Mouse (Mus musculus) neural tube, embryonic 12.5 days (tissue): Measurements from ENCODE around the gene Gimap7. TPM values are rescaled to one million over a fixed set of nuclear protein-coding genes. Genes with fewer than 3 reads are reported as not detected.

ENCODE experiments used
- ATAC-seq: fragments of 200-750 bp; cut with Nextera tagmentation; 2 replicates; pipeline ENCODE4 v1.8.0; 2017; ENCODE audit warnings: low read depth, mild to moderate bottlenecking, moderate TSS enrichment, moderate library complexity; ENCODE audit not compliant: low FRiP score
- H3K27ac ChIP-seq: fragments of 300-500 bp; sonication (generic); 2 replicates; pipeline ENCODE4 v1.5.1; 2016
- H3K27me3 ChIP-seq: fragments of 300-500 bp; sonication (generic); replicated peaks from 2 replicates; pipeline ENCODE4 v1.6.1; 2016; ENCODE audit warnings: mild to moderate bottlenecking
- H3K36me3 ChIP-seq: fragments of 300-500 bp; sonication (generic); 2 replicates; pipeline ENCODE4 v1.6.1; 2016; ENCODE audit warnings: mild to moderate bottlenecking
- H3K4me1 ChIP-seq: fragments of 300-500 bp; sonication (generic); 2 replicates; pipeline ENCODE4 v1.6.1; 2016
- H3K4me2 ChIP-seq: fragments of 300-500 bp; sonication (generic); replicated peaks from 2 replicates; pipeline ENCODE4 v1.6.1; 2016; ENCODE audit warnings: mild to moderate bottlenecking
- H3K4me3 ChIP-seq: fragments of 300-500 bp; sonication (generic); 2 replicates; pipeline ENCODE4 v1.5.1; 2016
- H3K9ac ChIP-seq: fragments of 300-500 bp; sonication (generic); 2 replicates; pipeline ENCODE4 v1.6.1; 2016; ENCODE audit warnings: mild to moderate bottlenecking
- H3K9me3 ChIP-seq: fragments of 300-500 bp; sonication (generic); 2 replicates; pipeline ENCODE4 v1.6.1; 2016; ENCODE audit warnings: mild to moderate bottlenecking
- WGBS: fragments of 180-500 bp; shearing (Covaris S2); methylation state at CpG from one replicate; pipeline ENCODE4 v1.1.7; 2016; 5-methylcytosine and 5-hydroxymethylcytosine counted together
- polyA plus RNA-seq: library from polyadenylated mRNA; unstranded; fragments of >200 nt; fragmentation: Nextera tagmentation; extraction: Ambion mirVana; gene quantifications from 2 replicates; pipeline ENCODE4 v1.2.1, GENCODE M21; 2016

Gimap7 gene
- not detected in 2 replicates for polyA plus RNA-seq

- Histone ChIP-seq H3K4me1 (no peaks in the 10 kb centered on the region), H3K4me3 (no peak within 1 kb of the TSS), H3K27me3 (no peaks in the 10 kb centered on the region), H3K27ac (no peak within 1 kb of the TSS), H3K4me2 (no peak within 1 kb of the TSS), H3K9me3 (no peaks in the 10 kb centered on the region), H3K36me3 (no peaks in the 10 kb centered on the region), H3K9ac (no peak within 1 kb of the TSS)
- no peak for ATAC-seq
- WGBS: 63% methylated on average over 2 of the region's 2 CpGs
Observed at GRCm38 (mm10) chr6:48718455-48718854, at the start of gene Gimap7, which contains the start of gene Gm28053. Gene Gimap7, plus strand, starts transcription at chr6:48718621. Gene Gm28053, plus strand, starts transcription at chr6:48718607.

GRCm38 (mm10) chr6:48669446-48669969, 48.9 kb upstream of the Gimap7 start:
- Histone ChIP-seq H3K27me3 (no peaks in the 10 kb centered on the region), H3K9ac (no peak overlapping the region), H3K36me3 (no peaks in the 10 kb centered on the region), H3K4me1 (no peaks in the 10 kb centered on the region), H3K9me3 (no peaks in the 10 kb centered on the region), H3K27ac (no peak overlapping the region), H3K4me2 (no peak overlapping the region), H3K4me3 (no peak overlapping the region)
- WGBS: 74% methylated on average over 2 of the region's 2 CpGs
- ATAC-seq: no peak

- H3K36me3 ChIP-seq: no peaks in the 10 kb centered on the region
- H3K27ac ChIP-seq: no peak overlapping the region
- WGBS: 92% methylated on average over 9 of the region's 9 CpGs
- H3K4me3 ChIP-seq: no peak overlapping the region
- H3K9me3 ChIP-seq: no peaks in the 10 kb centered on the region
- H3K4me2 ChIP-seq: no peak overlapping the region
- no peak for ATAC-seq
- H3K9ac ChIP-seq: no peak overlapping the region
- no peaks in the 10 kb centered on the region for H3K27me3 ChIP-seq
- H3K4me1 ChIP-seq: no peaks in the 10 kb centered on the region
Observed at GRCm38 (mm10) chr6:48674291-48675058, 43.9 kb upstream of the Gimap7 start.

- no peaks in the 10 kb centered on the region for H3K9me3 ChIP-seq
- H3K36me3 ChIP-seq: no peaks in the 10 kb centered on the region
- no peaks in the 10 kb centered on the region for H3K4me1 ChIP-seq
- no peak overlapping the region for H3K27ac ChIP-seq
- WGBS: 54% methylated on average over 10 of the region's 10 CpGs
- H3K4me3 ChIP-seq: no peak overlapping the region
- no peaks in the 10 kb centered on the region for H3K27me3 ChIP-seq
- H3K4me2 ChIP-seq: peak overlapping the region; percentile 18; the same call in 1 of the 2 replicates
- H3K9ac ChIP-seq: no peak overlapping the region
- ATAC-seq: no peak
Observed at GRCm38 (mm10) chr6:48675400-48675930, 43.0 kb upstream of the Gimap7 start.

GRCm38 (mm10) chr6:48675931-48676859, 42.2 kb upstream of the Gimap7 start, which contains the start of gene Gimap9:
Gene Gimap9, plus strand, starts transcription at chr6:48676129.
- Histone ChIP-seq H3K4me3 (no peak within 1 kb of the TSS), H3K4me2 (peak within 1 kb of the TSS; percentile 18; the same call in 1 of the 2 replicates), H3K9ac (no peak within 1 kb of the TSS), H3K9me3 (no peaks in the 10 kb centered on the region), H3K27me3 (no peaks in the 10 kb centered on the region), H3K27ac (no peak within 1 kb of the TSS), H3K4me1 (no peaks in the 10 kb centered on the region), H3K36me3 (no peaks in the 10 kb centered on the region)
- WGBS: 31% methylated on average over 13 of the region's 13 CpGs
- no peak for ATAC-seq

- H3K4me3 ChIP-seq: no peak overlapping the region
- no peaks in the 10 kb centered on the region for H3K9me3 ChIP-seq
- no peak overlapping the region for H3K27ac ChIP-seq
- no peaks in the 10 kb centered on the region for H3K36me3 ChIP-seq
- ATAC-seq: no peak
- no peaks in the 10 kb centered on the region for H3K4me1 ChIP-seq
- 86% methylated on average over 5 of the region's 5 CpGs for WGBS
- no peaks in the 10 kb centered on the region for H3K27me3 ChIP-seq
- no peak overlapping the region for H3K9ac ChIP-seq
- no peak overlapping the region for H3K4me2 ChIP-seq
Observed at GRCm38 (mm10) chr6:48676860-48677415, 41.5 kb upstream of the Gimap7 start.

- no peaks in the 10 kb centered on the region for H3K36me3 ChIP-seq
- ATAC-seq: no peak
- no peak overlapping the region for H3K27ac ChIP-seq
- H3K9me3 ChIP-seq: no peaks in the 10 kb centered on the region
- 90% methylated on average over 17 of the region's 17 CpGs for WGBS
- H3K4me1 ChIP-seq: no peaks in the 10 kb centered on the region
- no peak overlapping the region for H3K9ac ChIP-seq
- H3K27me3 ChIP-seq: no peaks in the 10 kb centered on the region
- no peak overlapping the region for H3K4me2 ChIP-seq
- no peak overlapping the region for H3K4me3 ChIP-seq
Observed at GRCm38 (mm10) chr6:48677492-48678345, 40.7 kb upstream of the Gimap7 start.

- Histone ChIP-seq H3K27ac (no peak overlapping the region), H3K36me3 (no peaks in the 10 kb centered on the region), H3K4me1 (no peaks in the 10 kb centered on the region), H3K9ac (no peak overlapping the region), H3K4me3 (no peak overlapping the region), H3K27me3 (no peaks in the 10 kb centered on the region), H3K4me2 (no peak overlapping the region), H3K9me3 (no peaks in the 10 kb centered on the region)
- 89% methylated on average over 4 of the region's 4 CpGs for WGBS
- no peak for ATAC-seq
Observed at GRCm38 (mm10) chr6:48678391-48678790, 40.0 kb upstream of the Gimap7 start.

GRCm38 (mm10) chr6:48679701-48680100, 38.7 kb upstream of the Gimap7 start:
- Histone ChIP-seq H3K9me3 (no peaks in the 10 kb centered on the region), H3K4me3 (no peak overlapping the region), H3K27me3 (no peaks in the 10 kb centered on the region), H3K36me3 (no peaks in the 10 kb centered on the region), H3K27ac (no peak overlapping the region), H3K4me1 (no peaks in the 10 kb centered on the region), H3K9ac (no peak overlapping the region), H3K4me2 (no peak overlapping the region)
- 85% methylated on average over 6 of the region's 6 CpGs for WGBS
- no peak for ATAC-seq

GRCm38 (mm10) chr6:48680421-48680820, 38.0 kb upstream of the Gimap7 start:
- Histone ChIP-seq H3K4me2 (no peak overlapping the region), H3K27ac (no peak overlapping the region), H3K9ac (no peak overlapping the region), H3K27me3 (no peaks in the 10 kb centered on the region), H3K36me3 (no peaks in the 10 kb centered on the region), H3K4me3 (no peak overlapping the region), H3K4me1 (no peaks in the 10 kb centered on the region), H3K9me3 (no peaks in the 10 kb centered on the region)
- 82% methylated on average over 5 of the region's 5 CpGs for WGBS
- ATAC-seq: no peak

GRCm38 (mm10) chr6:48681472-48682090, 36.8 kb upstream of the Gimap7 start:
- Histone ChIP-seq H3K4me3 (no peak overlapping the region), H3K27me3 (no peaks in the 10 kb centered on the region), H3K4me1 (no peaks in the 10 kb centered on the region), H3K27ac (no peak overlapping the region), H3K4me2 (no peak overlapping the region), H3K36me3 (no peaks in the 10 kb centered on the region), H3K9ac (no peak overlapping the region), H3K9me3 (no peaks in the 10 kb centered on the region)
- ATAC-seq: no peak
- WGBS: 81% methylated on average over 3 of the region's 3 CpGs
